Mouse (Mus musculus) ES-Bruce4 (cell line): ENCODE data around the gene Sult2b1. TPM values are rescaled to one million over a fixed set of nuclear protein-coding genes. Genes with fewer than 3 reads are reported as not detected.

Experiments used
- H3K27ac ChIP-seq: 2 replicates; pipeline ENCODE4 v1.5.1; 2012; ENCODE audit warnings: low read length, inconsistent platforms; ENCODE audit not compliant: insufficient read depth
- H3K27me3 ChIP-seq: 2 replicates; pipeline ENCODE4 v1.6.1; 2012; ENCODE audit warnings: mild to moderate bottlenecking, low read length, inconsistent platforms; ENCODE audit not compliant: control insufficient read depth, poor library complexity, insufficient read depth, severe bottlenecking
- H3K36me3 ChIP-seq: 2 replicates; pipeline ENCODE4 v1.6.1; 2012; ENCODE audit warnings: inconsistent platforms, mild to moderate bottlenecking, low read length, moderate library complexity; ENCODE audit not compliant: control insufficient read depth, poor library complexity, insufficient read depth, severe bottlenecking
- H3K4me1 ChIP-seq: one replicate; pipeline ENCODE4 v1.8.1; 2011; ENCODE audit warnings: low read length; ENCODE audit not compliant: control insufficient read depth, insufficient read depth
- H3K4me3 ChIP-seq: 2 replicates; pipeline ENCODE4 v1.5.1; 2011; ENCODE audit warnings: low read depth, mild to moderate bottlenecking, low read length
- H3K9ac ChIP-seq: 2 replicates; pipeline ENCODE4 v1.6.1; 2012; ENCODE audit warnings: low read depth, mild to moderate bottlenecking, inconsistent platforms; ENCODE audit not compliant: poor library complexity, severe bottlenecking
- H3K9me3 ChIP-seq: replicated peaks from 2 replicates; pipeline ENCODE4 v1.6.1; 2012; ENCODE audit warnings: mild to moderate bottlenecking, low read length, inconsistent platforms; ENCODE audit not compliant: control insufficient read depth, poor library complexity, insufficient read depth, severe bottlenecking
- CTCF ChIP-seq: IDR thresholded peaks from one replicate; pipeline ENCODE4 v1.8.1; 2011; ENCODE audit warnings: low read depth, low read length
- EP300 ChIP-seq: IDR thresholded peaks from 2 replicates; pipeline ENCODE4 v1.6.1; 2011; ENCODE audit warnings: low read depth, low read length; ENCODE audit not compliant: insufficient read depth
- POLR2A ChIP-seq: IDR thresholded peaks from one replicate; pipeline ENCODE4 v1.8.1; 2011; ENCODE audit warnings: low read length; ENCODE audit not compliant: insufficient read depth
- polyA plus RNA-seq: library from polyadenylated mRNA; stranded (reverse); fragments of >200 nt; gene quantifications from 2 replicates; pipeline ENCODE4 v1.2.4, GENCODE M21; 2011; ENCODE audit warnings: low read depth; ENCODE audit not compliant: missing spikeins, insufficient read depth, insufficient read length

Sult2b1 gene
- polyA plus RNA-seq, 1 experiment = 6.4 TPM

DNA sequence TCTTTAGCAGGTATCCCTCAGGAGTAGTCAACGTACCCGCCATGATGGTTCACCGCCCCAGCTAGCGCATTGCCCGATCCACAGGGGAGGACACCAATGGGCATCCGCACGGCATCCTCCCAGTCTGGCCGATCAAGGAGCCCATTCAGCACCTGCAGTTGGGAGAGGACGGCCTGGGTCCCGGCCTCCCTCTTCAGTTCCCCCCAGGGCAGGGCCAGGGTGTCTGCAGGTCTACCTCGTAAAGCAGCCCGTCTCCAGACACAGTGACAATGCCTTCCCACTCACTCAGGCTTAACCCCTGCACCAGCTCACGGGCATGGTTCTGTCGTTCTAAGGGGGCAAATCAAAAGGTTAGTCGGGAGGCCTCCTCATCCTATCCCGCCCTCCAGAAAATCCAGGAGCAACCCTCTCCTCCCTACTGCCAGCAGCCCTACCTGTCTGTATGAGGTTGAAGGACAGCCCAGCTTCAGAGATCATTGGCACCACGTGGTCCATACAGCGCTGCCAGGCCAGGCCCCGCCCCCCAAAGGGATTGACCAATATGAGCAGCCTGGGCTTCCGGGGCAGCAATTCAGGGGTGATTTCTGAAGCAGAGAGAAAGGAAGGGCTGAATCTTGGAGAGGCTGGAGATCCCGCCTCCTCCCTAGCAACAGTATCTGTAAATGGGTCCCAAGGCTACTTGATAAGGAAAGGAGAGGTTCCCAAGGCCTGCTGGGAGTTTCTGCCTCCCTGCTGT lies 72.3 kb downstream of the Sult2b1 start:
- TF ChIP-seq CTCF (no peak), EP300 (no peak), POLR2A (no peak)
- H3K27me3 ChIP-seq = no peaks in the 10 kb centered on the region
- no peaks in the 10 kb centered on the region for H3K9me3 ChIP-seq
- no peak overlapping the region for H3K27ac ChIP-seq
- H3K36me3 ChIP-seq = peaks cover 6% of the 10 kb centered on the region; the same call in 1 of the 2 replicates
- H3K9ac ChIP-seq = no peak overlapping the region
- H3K4me1 ChIP-seq = peaks cover 10% of the 10 kb centered on the region
- H3K4me3 ChIP-seq = no peak overlapping the region

DNA sequence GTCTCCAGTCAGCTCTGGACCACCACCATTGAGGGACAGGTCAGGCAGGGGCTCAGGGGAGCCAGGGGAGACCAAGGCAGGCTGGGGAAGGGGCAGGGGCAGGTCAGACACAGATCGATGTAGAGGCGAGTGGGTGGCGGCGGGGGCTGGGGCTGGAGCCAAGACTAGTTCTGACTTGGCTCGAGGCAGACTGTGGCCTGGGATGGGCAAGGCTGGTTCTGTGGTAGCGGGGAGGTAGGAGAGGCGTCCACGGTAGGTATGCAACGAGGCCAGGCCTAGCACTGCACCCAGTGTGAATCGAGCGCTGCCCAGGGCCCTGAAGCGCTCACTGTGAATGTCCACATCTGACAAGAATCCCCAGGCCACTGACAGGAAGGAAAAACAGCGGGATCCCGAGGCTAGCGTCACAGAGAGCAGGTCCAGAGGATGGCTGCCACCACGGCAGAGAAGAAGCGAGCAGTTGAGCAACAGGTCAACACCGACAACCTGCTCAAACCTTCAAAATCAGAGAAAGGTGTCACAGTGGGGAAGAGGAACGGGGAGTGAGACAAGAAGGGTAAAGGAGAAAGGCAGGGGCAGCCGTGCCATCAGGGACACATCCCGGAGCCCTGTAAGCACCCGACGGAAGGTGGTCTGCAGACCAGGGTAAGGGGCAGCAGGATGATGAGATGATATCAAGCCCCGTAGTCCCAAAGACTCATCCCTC lies 73.0 kb downstream of the Sult2b1 start:
- H3K27ac ChIP-seq = no peak overlapping the region
- no peaks in the 10 kb centered on the region for H3K9me3 ChIP-seq
- no peaks in the 10 kb centered on the region for H3K27me3 ChIP-seq
- TF ChIP-seq CTCF (no peak), POLR2A (no peak), EP300 (no peak)
- H3K9ac ChIP-seq = no peak overlapping the region
- H3K4me3 ChIP-seq = no peak overlapping the region
- peaks cover 6% of the 10 kb centered on the region; the same call in 1 of the 2 replicates for H3K36me3 ChIP-seq
- H3K4me1 ChIP-seq = peaks cover 10% of the 10 kb centered on the region

DNA sequence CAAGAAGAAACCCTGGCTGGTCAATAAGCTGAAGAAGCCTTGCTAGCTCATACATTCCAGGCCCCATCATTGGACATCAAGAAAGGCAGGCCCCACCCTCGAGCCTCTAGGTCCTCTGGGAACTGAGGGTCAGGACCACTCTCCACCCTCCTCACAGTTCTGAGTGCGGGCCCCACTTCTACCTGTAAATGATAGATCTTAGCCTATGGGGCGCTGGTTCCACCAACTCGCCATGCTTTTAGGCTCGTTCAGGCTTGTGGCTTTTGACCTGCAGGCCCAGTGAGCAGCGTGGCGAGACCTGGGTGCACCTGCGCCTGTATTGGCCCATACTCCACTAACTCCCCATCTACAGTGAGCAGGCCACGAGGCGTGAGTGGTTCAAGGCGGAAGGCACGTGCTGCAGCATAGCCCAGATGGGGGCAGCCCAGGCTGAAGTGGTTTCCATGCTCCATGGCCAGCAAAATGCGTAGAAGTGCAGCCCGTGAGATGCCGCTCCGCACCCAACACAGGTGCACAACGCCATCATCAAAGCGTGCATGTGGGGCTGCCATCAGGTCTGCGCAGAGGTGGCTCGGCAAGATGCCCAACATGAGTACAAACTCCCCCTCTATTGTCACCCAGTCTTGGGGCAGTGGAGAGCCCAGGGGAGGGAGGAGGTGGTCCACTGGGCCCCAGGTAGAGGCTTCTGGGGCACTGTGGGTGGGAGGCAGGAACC lies 73.8 kb downstream of the Sult2b1 start:
- Histone ChIP-seq H3K4me1 (peaks cover 10% of the 10 kb centered on the region), H3K27ac (no peak overlapping the region)

DNA sequence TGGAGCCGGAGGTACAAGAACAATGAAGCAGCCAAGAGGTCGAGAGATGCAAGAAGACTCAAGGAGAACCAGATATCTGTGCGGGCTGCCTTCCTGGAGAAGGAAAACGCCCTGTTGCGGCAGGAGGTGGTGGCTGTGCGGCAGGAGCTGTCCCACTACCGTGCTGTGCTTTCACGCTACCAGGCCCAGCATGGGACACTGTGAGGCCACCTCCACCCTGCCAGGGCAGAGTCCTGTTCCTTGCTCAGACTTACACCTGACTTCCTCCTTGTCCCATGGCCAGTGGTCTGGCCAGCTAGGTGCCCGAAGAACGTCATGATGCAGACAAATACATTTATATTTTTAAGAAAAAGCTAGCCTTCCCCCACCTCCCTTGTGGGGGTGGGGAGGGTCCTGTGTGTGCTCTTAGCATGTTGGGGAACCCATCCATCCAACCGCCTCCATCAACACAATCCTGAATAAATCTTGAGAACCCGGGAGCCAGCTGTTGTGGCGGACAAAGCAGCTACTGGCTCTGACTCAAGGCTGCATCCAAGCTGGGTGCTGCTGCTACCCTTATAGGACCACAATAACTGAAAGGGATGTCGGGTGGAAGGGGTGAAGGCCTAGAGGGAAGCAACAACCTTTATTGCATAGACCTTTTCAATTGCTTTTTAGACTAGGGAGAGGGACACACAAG lies 74.7 kb downstream of the Sult2b1 start:
- Histone ChIP-seq H3K9ac (no peak overlapping the region), H3K4me1 (peaks cover 10% of the 10 kb centered on the region), H3K9me3 (no peaks in the 10 kb centered on the region), H3K27me3 (no peaks in the 10 kb centered on the region), H3K27ac (0 out of 2 replicates have a peak overlapping the region, but pooled peaks have one; percentile 0), H3K36me3 (peaks cover 6% of the 10 kb centered on the region; the same call in 1 of the 2 replicates), H3K4me3 (no peak overlapping the region)
- no peak for TF ChIP-seq CTCF
- no peak for TF ChIP-seq POLR2A
- TF ChIP-seq EP300 = no peak

More for the DNA sequence above, 73.8 kb downstream of the Sult2b1 start:
- no peaks in the 10 kb centered on the region for H3K27me3 ChIP-seq
- no peak overlapping the region for H3K4me3 ChIP-seq
- no peak overlapping the region for H3K9ac ChIP-seq
- no peak for TF ChIP-seq CTCF
- no peak for TF ChIP-seq EP300
- TF ChIP-seq POLR2A = no peak
- peaks cover 6% of the 10 kb centered on the region; the same call in 1 of the 2 replicates for H3K36me3 ChIP-seq
- H3K9me3 ChIP-seq = no peaks in the 10 kb centered on the region

DNA sequence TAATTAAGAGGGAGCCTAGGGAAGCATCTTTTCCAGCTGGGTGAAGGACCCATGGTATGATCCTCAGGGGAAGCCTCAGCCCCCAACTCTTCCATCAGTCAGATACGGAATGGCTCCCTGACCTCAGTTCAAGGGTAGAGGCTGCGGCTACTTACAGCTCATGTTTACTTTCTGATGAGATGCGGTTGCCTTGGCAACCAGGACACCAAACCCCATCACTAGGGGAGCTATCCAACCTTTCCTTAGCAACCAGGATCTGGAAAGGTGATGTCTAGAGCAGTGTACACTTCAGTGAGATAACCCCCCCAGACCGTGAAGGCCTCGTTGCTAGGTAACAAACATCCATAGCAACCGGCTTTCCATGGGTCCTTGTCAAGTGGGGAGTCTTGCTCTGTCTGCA lies 75.4 kb downstream of the Sult2b1 start:
- H3K9me3 ChIP-seq = no peaks in the 10 kb centered on the region
- peaks cover 6% of the 10 kb centered on the region; the same call in 1 of the 2 replicates for H3K36me3 ChIP-seq
- H3K27ac ChIP-seq = no peak overlapping the region
- H3K27me3 ChIP-seq = no peaks in the 10 kb centered on the region
- no peak overlapping the region for H3K4me3 ChIP-seq
- TF ChIP-seq POLR2A (no peak), CTCF (no peak), EP300 (no peak)
- H3K4me1 ChIP-seq = peaks cover 10% of the 10 kb centered on the region
- no peak overlapping the region for H3K9ac ChIP-seq
